Mouse (Mus musculus): ENCODE measurements at regions not wholly inside any gene's neighbourhood (a gene's known extent, or its start where the extent isn't known, plus 50 kb on each side); places are given as distances from the start of the nearest gene placed in this dataset.
"Not testable (repeated sequence)": the region's sequence is repeated elsewhere in the genome, so short reads cannot be mapped to it uniquely, and the experiment has no call there.

DNA sequence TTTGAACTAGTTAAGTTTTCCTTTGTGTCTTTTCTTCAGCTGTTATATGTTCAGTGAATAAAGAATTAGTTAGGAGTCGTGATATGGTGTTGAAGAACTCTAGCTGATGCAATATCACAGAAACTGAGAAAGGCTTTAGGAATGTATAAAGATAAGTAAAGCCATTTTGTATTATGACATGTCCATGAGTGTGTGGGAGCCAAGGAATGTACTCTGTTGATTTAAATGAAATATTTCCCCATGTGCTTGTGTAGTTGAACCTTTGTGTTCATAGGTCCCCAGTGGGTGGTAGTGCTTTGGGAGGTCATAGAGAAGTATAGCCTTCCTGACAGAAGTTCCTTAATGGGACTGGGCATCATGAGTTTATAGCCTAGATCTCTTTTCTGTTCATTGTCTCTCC is 542.2 kb downstream of the Serpinb8 start:
- 74% methylated on average over 1 of the region's 1 CpGs for WGBS
- no peak overlapping the region for H3K4me3 ChIP-seq (ENCODE audit: low read depth, low read length)
- no peak overlapping the region for H3K4me2 ChIP-seq
- ATAC-seq (ENCODE audit: low FRiP score) (no peak), DNase-seq (ENCODE audit: low spot score, missing footprints) (no peak)
- no peaks in the 10 kb centered on the region for H3K9me3 ChIP-seq (ENCODE audit: control insufficient read depth, low read length)
- no peaks in the 10 kb centered on the region for H3K27me3 ChIP-seq (ENCODE audit: control insufficient read depth, insufficient read depth, low read length)
- no peaks in the 10 kb centered on the region for H3K4me1 ChIP-seq (ENCODE audit: control insufficient read depth, insufficient read depth, low read length)
- no peaks in the 10 kb centered on the region for H3K36me3 ChIP-seq (ENCODE audit: control insufficient read depth, insufficient read depth, low read length)
- no peak overlapping the region for H3K9ac ChIP-seq (ENCODE audit: low read length)
- no peak overlapping the region for H3K27ac ChIP-seq (ENCODE audit: low read depth, low read length)

DNA sequence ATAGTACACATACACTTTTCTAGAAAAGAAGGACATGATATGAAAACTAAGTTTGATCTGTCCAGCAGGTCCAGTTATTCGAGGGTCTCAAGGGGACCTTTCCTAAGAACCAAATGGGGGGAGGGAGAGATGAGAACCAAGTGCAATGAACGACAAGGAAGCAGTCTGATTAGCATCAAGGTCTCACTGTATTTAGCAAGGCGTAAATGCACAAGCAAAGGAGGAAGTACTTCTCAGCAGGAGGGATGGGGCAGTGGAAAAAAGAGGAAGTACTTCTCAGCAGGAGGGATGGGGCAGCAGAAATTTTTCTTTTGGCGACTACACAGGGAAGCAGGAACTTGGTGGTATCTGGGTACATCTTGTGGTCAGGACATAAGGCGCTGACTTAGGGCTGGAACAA is 545.5 kb downstream of the Serpinb8 start:
- not testable (repeated sequence) for ATAC-seq (ENCODE audit: low FRiP score); H3K4me3 ChIP-seq (ENCODE audit: low read depth, low read length); DNase-seq (ENCODE audit: low spot score, missing footprints); H3K9me3 ChIP-seq (ENCODE audit: control insufficient read depth, low read length); H3K9ac ChIP-seq (ENCODE audit: low read length); H3K36me3 ChIP-seq (ENCODE audit: control insufficient read depth, insufficient read depth, low read length); H3K4me2 ChIP-seq; H3K27ac ChIP-seq (ENCODE audit: low read depth, low read length); H3K4me1 ChIP-seq (ENCODE audit: control insufficient read depth, insufficient read depth, low read length); H3K27me3 ChIP-seq (ENCODE audit: control insufficient read depth, insufficient read depth, low read length)
- 78% methylated on average over 5 of the region's 5 CpGs for WGBS

DNA sequence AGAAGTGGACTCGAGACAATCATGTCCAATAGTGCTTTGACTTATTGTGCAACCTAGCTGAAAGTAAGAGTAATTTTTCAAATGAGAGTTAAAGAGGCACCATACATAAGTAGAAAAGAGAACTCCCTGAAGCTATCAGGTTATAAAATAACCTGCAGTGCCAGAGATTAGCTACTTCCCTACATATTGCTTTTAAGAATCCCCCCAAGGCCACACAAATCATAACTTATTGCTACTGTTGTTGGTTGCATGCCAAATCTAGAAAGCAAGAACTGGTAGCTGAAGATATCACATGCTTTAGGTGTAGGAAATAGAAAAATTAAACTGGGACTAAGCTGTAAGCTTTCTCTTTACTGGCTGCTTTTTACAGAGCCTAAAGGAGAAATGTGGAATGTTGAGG is 554.3 kb downstream of the Serpinb8 start:
- Histone ChIP-seq H3K4me3 (ENCODE audit: low read depth, low read length) (no peak overlapping the region), H3K27ac (ENCODE audit: low read depth, low read length) (no peak overlapping the region), H3K4me2 (no peak overlapping the region), H3K36me3 (ENCODE audit: control insufficient read depth, insufficient read depth, low read length) (no peaks in the 10 kb centered on the region), H3K27me3 (ENCODE audit: control insufficient read depth, insufficient read depth, low read length) (no peaks in the 10 kb centered on the region), H3K9me3 (ENCODE audit: control insufficient read depth, low read length) (no peaks in the 10 kb centered on the region), H3K4me1 (ENCODE audit: control insufficient read depth, insufficient read depth, low read length) (no peaks in the 10 kb centered on the region), H3K9ac (ENCODE audit: low read length) (no peak overlapping the region)
- DNase-seq (ENCODE audit: low spot score, missing footprints): no peak
- WGBS: 91% methylated on average over 1 of the region's 1 CpGs
- ATAC-seq (ENCODE audit: low FRiP score): no peak

DNA sequence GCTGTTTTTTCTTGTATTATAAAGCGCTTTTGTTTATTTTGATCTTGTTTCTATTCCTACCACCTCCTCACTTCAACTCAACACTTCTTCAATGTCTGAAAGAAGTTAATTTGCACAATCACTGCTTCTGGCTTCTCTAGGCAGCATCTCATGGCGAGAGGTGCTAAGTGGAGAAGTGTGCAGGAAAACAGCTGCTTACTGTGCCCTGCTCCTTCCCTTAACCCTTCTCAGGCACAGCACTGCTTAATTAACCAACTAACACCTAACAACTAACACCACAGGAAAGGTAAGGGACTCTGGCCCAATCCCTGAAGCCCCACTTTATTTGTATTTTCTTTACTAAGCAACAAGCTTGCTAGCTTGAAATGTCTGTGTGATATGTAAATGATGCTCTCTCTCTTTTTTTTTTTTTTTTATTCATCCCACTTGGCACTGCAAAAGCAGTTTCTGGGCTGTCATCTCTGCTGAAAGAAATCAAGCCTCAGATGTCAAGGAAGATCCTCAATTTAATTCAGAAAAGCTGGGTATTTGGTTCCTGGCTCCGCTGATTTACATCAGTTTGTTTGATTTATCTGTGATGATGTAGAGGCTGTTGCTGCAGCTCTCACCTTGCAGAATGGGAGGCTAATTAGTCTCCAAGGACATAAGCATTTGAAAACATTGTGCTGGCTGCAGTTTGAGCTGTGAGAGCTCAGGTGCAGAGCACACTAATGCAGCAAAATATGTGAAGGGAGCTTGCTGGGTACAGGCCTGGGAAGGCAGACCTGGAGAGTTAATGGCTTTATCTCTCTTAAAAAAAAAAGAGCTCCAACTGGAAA is 591.8 kb downstream of the Serpinb8 start:
- no peaks in the 10 kb centered on the region for H3K36me3 ChIP-seq (ENCODE audit: control insufficient read depth, insufficient read depth, low read length)
- no peaks in the 10 kb centered on the region for H3K27me3 ChIP-seq (ENCODE audit: control insufficient read depth, insufficient read depth, low read length)
- no peak for DNase-seq (ENCODE audit: low spot score, missing footprints)
- H3K4me3 ChIP-seq (ENCODE audit: low read depth, low read length): no peak overlapping the region
- H3K4me2 ChIP-seq: no peak overlapping the region
- H3K4me1 ChIP-seq (ENCODE audit: control insufficient read depth, insufficient read depth, low read length): no peaks in the 10 kb centered on the region
- H3K9me3 ChIP-seq (ENCODE audit: control insufficient read depth, low read length): no peaks in the 10 kb centered on the region
- no peak overlapping the region for H3K27ac ChIP-seq (ENCODE audit: low read depth, low read length)
- 50% methylated on average over 3 of the region's 3 CpGs for WGBS
- ATAC-seq (ENCODE audit: low FRiP score): peak; percentile 72
- no peak overlapping the region for H3K9ac ChIP-seq (ENCODE audit: low read length)

GRCm38 (mm10) chr1:108182168-108182539 is 592.3 kb downstream of the Serpinb8 start:
- Histone ChIP-seq H3K4me2 (no peak overlapping the region), H3K4me3 (ENCODE audit: low read depth, low read length) (no peak overlapping the region), H3K4me1 (ENCODE audit: control insufficient read depth, insufficient read depth, low read length) (no peaks in the 10 kb centered on the region), H3K36me3 (ENCODE audit: control insufficient read depth, insufficient read depth, low read length) (no peaks in the 10 kb centered on the region), H3K9ac (ENCODE audit: low read length) (no peak overlapping the region), H3K27me3 (ENCODE audit: control insufficient read depth, insufficient read depth, low read length) (no peaks in the 10 kb centered on the region), H3K27ac (ENCODE audit: low read depth, low read length) (no peak overlapping the region), H3K9me3 (ENCODE audit: control insufficient read depth, low read length) (no peaks in the 10 kb centered on the region)
- WGBS: 62% methylated on average over 4 of the region's 4 CpGs
- peak; percentile 42; the same call in 1 of the 2 replicates for ATAC-seq (ENCODE audit: low FRiP score)
- no peak for DNase-seq (ENCODE audit: low spot score, missing footprints)

GRCm38 (mm10) chr1:108224047-108224446 is 634.2 kb downstream of the Serpinb8 start:
- H3K9me3 ChIP-seq (ENCODE audit: control insufficient read depth, low read length): no peaks in the 10 kb centered on the region
- ATAC-seq (ENCODE audit: low FRiP score) (no peak), DNase-seq (ENCODE audit: low spot score, missing footprints) (no peak)

GRCm38 (mm10) chr1:108240152-108240551 is 650.3 kb downstream of the Serpinb8 start:
- Histone ChIP-seq H3K27ac (ENCODE audit: low read depth, low read length) (no peak overlapping the region), H3K4me2 (no peak overlapping the region), H3K36me3 (ENCODE audit: control insufficient read depth, insufficient read depth, low read length) (no peaks in the 10 kb centered on the region), H3K4me1 (ENCODE audit: control insufficient read depth, insufficient read depth, low read length) (no peaks in the 10 kb centered on the region), H3K27me3 (ENCODE audit: control insufficient read depth, insufficient read depth, low read length) (no peaks in the 10 kb centered on the region), H3K4me3 (ENCODE audit: low read depth, low read length) (no peak overlapping the region), H3K9me3 (ENCODE audit: control insufficient read depth, low read length) (no peaks in the 10 kb centered on the region), H3K9ac (ENCODE audit: low read length) (no peak overlapping the region)
- no peak for DNase-seq (ENCODE audit: low spot score, missing footprints)
- ATAC-seq (ENCODE audit: low FRiP score): no peak

More at GRCm38 (mm10) chr1:108224047-108224446, 634.2 kb downstream of the Serpinb8 start:
- no peak overlapping the region for H3K4me2 ChIP-seq
- H3K4me1 ChIP-seq (ENCODE audit: control insufficient read depth, insufficient read depth, low read length): no peaks in the 10 kb centered on the region
- H3K9ac ChIP-seq (ENCODE audit: low read length): no peak overlapping the region
- no peak overlapping the region for H3K4me3 ChIP-seq (ENCODE audit: low read depth, low read length)
- WGBS: 75% methylated on average over 1 of the region's 1 CpGs
- H3K27me3 ChIP-seq (ENCODE audit: control insufficient read depth, insufficient read depth, low read length): no peaks in the 10 kb centered on the region
- no peak overlapping the region for H3K27ac ChIP-seq (ENCODE audit: low read depth, low read length)
- H3K36me3 ChIP-seq (ENCODE audit: control insufficient read depth, insufficient read depth, low read length): no peaks in the 10 kb centered on the region

DNA sequence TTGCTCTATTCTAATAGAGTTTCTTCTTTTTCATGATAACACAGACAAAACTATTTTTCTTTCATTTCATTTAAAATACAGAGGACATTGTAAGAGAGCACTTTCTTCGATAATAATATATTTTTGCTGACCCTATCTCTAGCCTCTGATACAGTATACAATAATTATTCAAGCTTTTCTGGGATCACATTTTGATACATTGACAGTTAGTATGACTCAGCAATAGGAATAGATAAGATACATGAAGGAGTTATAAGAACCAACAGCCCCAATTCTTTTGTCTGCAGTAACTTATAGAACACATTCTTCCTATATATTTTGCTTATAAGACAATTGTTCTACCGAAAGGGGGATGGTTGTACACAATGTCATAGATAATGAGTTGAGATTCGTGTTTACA is 665.3 kb downstream of the Serpinb8 start:
- Histone ChIP-seq H3K4me3 (ENCODE audit: low read depth, low read length) (no peak overlapping the region), H3K4me2 (no peak overlapping the region), H3K36me3 (ENCODE audit: control insufficient read depth, insufficient read depth, low read length) (no peaks in the 10 kb centered on the region), H3K27me3 (ENCODE audit: control insufficient read depth, insufficient read depth, low read length) (no peaks in the 10 kb centered on the region), H3K9me3 (ENCODE audit: control insufficient read depth, low read length) (no peaks in the 10 kb centered on the region), H3K4me1 (ENCODE audit: control insufficient read depth, insufficient read depth, low read length) (no peaks in the 10 kb centered on the region), H3K27ac (ENCODE audit: low read depth, low read length) (no peak overlapping the region), H3K9ac (ENCODE audit: low read length) (no peak overlapping the region)
- DNase-seq (ENCODE audit: low spot score, missing footprints): peak; percentile 47
- ATAC-seq (ENCODE audit: low FRiP score): no peak
- whole genome bisulfite sequencing: 82% methylated on average over 3 of the region's 3 CpGs

GRCm38 (mm10) chr1:108259355-108259754 is 669.5 kb downstream of the Serpinb8 start:
- Histone ChIP-seq H3K4me2 (no peak overlapping the region), H3K4me3 (ENCODE audit: low read depth, low read length) (no peak overlapping the region)
- DNase-seq (ENCODE audit: low spot score, missing footprints): peak; percentile 70

More at GRCm38 (mm10) chr1:108259355-108259754, 669.5 kb downstream of the Serpinb8 start:
- H3K36me3 ChIP-seq (ENCODE audit: control insufficient read depth, insufficient read depth, low read length): no peaks in the 10 kb centered on the region
- no peaks in the 10 kb centered on the region for H3K4me1 ChIP-seq (ENCODE audit: control insufficient read depth, insufficient read depth, low read length)
- H3K9ac ChIP-seq (ENCODE audit: low read length): no peak overlapping the region
- H3K9me3 ChIP-seq (ENCODE audit: control insufficient read depth, low read length): no peaks in the 10 kb centered on the region
- no peak for ATAC-seq (ENCODE audit: low FRiP score)
- H3K27me3 ChIP-seq (ENCODE audit: control insufficient read depth, insufficient read depth, low read length): no peaks in the 10 kb centered on the region
- no peak overlapping the region for H3K27ac ChIP-seq (ENCODE audit: low read depth, low read length)
